Mouse (Mus musculus): ENCODE measurements around the gene Serpina3c. TPM values are rescaled to one million over a fixed set of nuclear protein-coding genes. Genes with fewer than 3 reads are reported as not detected.
A peak's percentile ranks its signal among the peaks of the same experiment; 100 is the strongest.

The Serpina3c gene
- polyA plus RNA-seq (2015; fragmentation: Nextera tagmentation; extraction: Ambion mirVana), result 0.04 TPM in 1 of 2 replicates, not detected in the other

GRCm38 (mm10) chr12:104153656-104154055 lies at the start of gene Serpina3c:
Gene Serpina3c, minus strand, starts transcription at chr12:104153870.
- TF ChIP-seq CTCF (IDR thresholded peaks at IDR 0.05; ENCODE audit: low read depth) (no peak), EP300 (optimal IDR thresholded peaks at IDR 0.05) (no peak)
- no peaks in the 10 kb centered on the region for H3K36me3 ChIP-seq (ENCODE audit: control insufficient read depth, insufficient read depth, low read length)
- no peak within 1 kb of the TSS for H3K27ac ChIP-seq (replicated peaks)
- H3K4me3 ChIP-seq (ENCODE audit: low read depth, low read length), result no peak within 1 kb of the TSS
- no peak within 1 kb of the TSS for H3K9ac ChIP-seq (ENCODE audit: low read length)
- no peaks in the 10 kb centered on the region for H3K9me3 ChIP-seq (ENCODE audit: control insufficient read depth, low read length)
- no peak within 1 kb of the TSS for H3K4me2 ChIP-seq (replicated peaks; ENCODE audit: low read depth)
- no peaks in the 10 kb centered on the region for H3K27me3 ChIP-seq (ENCODE audit: control insufficient read depth, insufficient read depth, low read length)
- ATAC-seq (ENCODE audit: low FRiP score, low TSS enrichment) (no peak), DNase-seq (ENCODE audit: low spot score) (no peak)
- no peaks in the 10 kb centered on the region for H3K4me1 ChIP-seq (replicated peaks; ENCODE audit: control insufficient read depth, insufficient read depth)
- 90% methylated on average over 2 of the region's 2 CpGs for WGBS

- no peak for DNase-seq (ENCODE audit: low spot score)
- Histone ChIP-seq H3K27ac (replicated peaks) (no peak overlapping the region), H3K4me2 (replicated peaks; ENCODE audit: low read depth) (no peak overlapping the region), H3K9ac (ENCODE audit: low read length) (no peak overlapping the region), H3K4me1 (replicated peaks; ENCODE audit: control insufficient read depth, insufficient read depth) (no peaks in the 10 kb centered on the region), H3K9me3 (ENCODE audit: control insufficient read depth, low read length) (no peaks in the 10 kb centered on the region), H3K36me3 (ENCODE audit: control insufficient read depth, insufficient read depth, low read length) (no peaks in the 10 kb centered on the region), H3K27me3 (ENCODE audit: control insufficient read depth, insufficient read depth, low read length) (no peaks in the 10 kb centered on the region), H3K4me3 (ENCODE audit: low read depth, low read length) (no peak overlapping the region)
- ATAC-seq (ENCODE audit: low FRiP score, low TSS enrichment), result no peak
- TF ChIP-seq EP300 (optimal IDR thresholded peaks at IDR 0.05), result no peak
- no peak for TF ChIP-seq CTCF (IDR thresholded peaks at IDR 0.05; ENCODE audit: low read depth)
Measured at GRCm38 (mm10) chr12:104190852-104191251, 37.2 kb upstream of the Serpina3c start.

GRCm38 (mm10) chr12:104189246-104189645 lies 35.6 kb upstream of the Serpina3c start:
- H3K4me3 ChIP-seq (ENCODE audit: low read depth, low read length), result no peak overlapping the region
- no peak for ATAC-seq (ENCODE audit: low FRiP score, low TSS enrichment)
- no peaks in the 10 kb centered on the region for H3K4me1 ChIP-seq (replicated peaks; ENCODE audit: control insufficient read depth, insufficient read depth)
- no peaks in the 10 kb centered on the region for H3K27me3 ChIP-seq (ENCODE audit: control insufficient read depth, insufficient read depth, low read length)
- TF ChIP-seq EP300 (optimal IDR thresholded peaks at IDR 0.05), result no peak
- TF ChIP-seq CTCF (IDR thresholded peaks at IDR 0.05; ENCODE audit: low read depth), result no peak
- H3K36me3 ChIP-seq (ENCODE audit: control insufficient read depth, insufficient read depth, low read length), result no peaks in the 10 kb centered on the region
- no peaks in the 10 kb centered on the region for H3K9me3 ChIP-seq (ENCODE audit: control insufficient read depth, low read length)
- no peak overlapping the region for H3K9ac ChIP-seq (ENCODE audit: low read length)
- WGBS, result 60% methylated on average over 2 of the region's 2 CpGs
- no peak overlapping the region for H3K4me2 ChIP-seq (replicated peaks; ENCODE audit: low read depth)
- DNase-seq (ENCODE audit: low spot score), result no peak
- H3K27ac ChIP-seq (replicated peaks), result no peak overlapping the region

- ATAC-seq (ENCODE audit: low FRiP score, low TSS enrichment) (peak; percentile 73), DNase-seq (ENCODE audit: low spot score) (no peak)
- Histone ChIP-seq H3K36me3 (ENCODE audit: control insufficient read depth, insufficient read depth, low read length) (no peaks in the 10 kb centered on the region), H3K4me3 (ENCODE audit: low read depth, low read length) (no peak overlapping the region), H3K27ac (replicated peaks) (no peak overlapping the region), H3K27me3 (ENCODE audit: control insufficient read depth, insufficient read depth, low read length) (no peaks in the 10 kb centered on the region), H3K4me2 (replicated peaks; ENCODE audit: low read depth) (no peak overlapping the region), H3K9ac (ENCODE audit: low read length) (no peak overlapping the region), H3K9me3 (ENCODE audit: control insufficient read depth, low read length) (no peaks in the 10 kb centered on the region), H3K4me1 (replicated peaks; ENCODE audit: control insufficient read depth, insufficient read depth) (no peaks in the 10 kb centered on the region)
- 70% methylated on average over 3 of the region's 3 CpGs for WGBS
- TF ChIP-seq EP300 (optimal IDR thresholded peaks at IDR 0.05) (no peak), CTCF (IDR thresholded peaks at IDR 0.05; ENCODE audit: low read depth) (no peak)
Measured at GRCm38 (mm10) chr12:104186041-104186581, 32.4 kb upstream of the Serpina3c start.

- Histone ChIP-seq H3K36me3 (ENCODE audit: control insufficient read depth, insufficient read depth, low read length) (no peaks in the 10 kb centered on the region), H3K4me1 (replicated peaks; ENCODE audit: control insufficient read depth, insufficient read depth) (no peaks in the 10 kb centered on the region), H3K27me3 (ENCODE audit: control insufficient read depth, insufficient read depth, low read length) (no peaks in the 10 kb centered on the region), H3K9me3 (ENCODE audit: control insufficient read depth, low read length) (no peaks in the 10 kb centered on the region), H3K27ac (replicated peaks) (no peak overlapping the region), H3K9ac (ENCODE audit: low read length) (no peak overlapping the region), H3K4me3 (ENCODE audit: low read depth, low read length) (no peak overlapping the region), H3K4me2 (replicated peaks; ENCODE audit: low read depth) (no peak overlapping the region)
- WGBS, result 69% methylated on average over 4 of the region's 4 CpGs
- TF ChIP-seq CTCF (IDR thresholded peaks at IDR 0.05; ENCODE audit: low read depth), result no peak
- TF ChIP-seq EP300 (optimal IDR thresholded peaks at IDR 0.05), result no peak
- DNase-seq (ENCODE audit: low spot score) (no peak), ATAC-seq (ENCODE audit: low FRiP score, low TSS enrichment) (no peak)
Measured at GRCm38 (mm10) chr12:104185046-104185445, 31.4 kb upstream of the Serpina3c start.

- no peak for DNase-seq (ENCODE audit: low spot score)
- Histone ChIP-seq H3K9me3 (ENCODE audit: control insufficient read depth, low read length) (no peaks in the 10 kb centered on the region), H3K4me2 (replicated peaks; ENCODE audit: low read depth) (no peak overlapping the region), H3K27me3 (ENCODE audit: control insufficient read depth, insufficient read depth, low read length) (no peaks in the 10 kb centered on the region), H3K36me3 (ENCODE audit: control insufficient read depth, insufficient read depth, low read length) (no peaks in the 10 kb centered on the region), H3K9ac (ENCODE audit: low read length) (no peak overlapping the region), H3K4me3 (ENCODE audit: low read depth, low read length) (no peak overlapping the region), H3K4me1 (replicated peaks; ENCODE audit: control insufficient read depth, insufficient read depth) (no peaks in the 10 kb centered on the region), H3K27ac (replicated peaks) (no peak overlapping the region)
- 83% methylated on average over 2 of the region's 2 CpGs for WGBS
- ATAC-seq (ENCODE audit: low FRiP score, low TSS enrichment), result no peak
- no peak for TF ChIP-seq CTCF (IDR thresholded peaks at IDR 0.05; ENCODE audit: low read depth)
- no peak for TF ChIP-seq EP300 (optimal IDR thresholded peaks at IDR 0.05)
Measured at GRCm38 (mm10) chr12:104178987-104179386, 25.3 kb upstream of the Serpina3c start.

Measured in stomach, postnatal 0 days (tissue).